Mouse (Mus musculus) layer of hippocampus, postnatal 36 days (tissue): ENCODE measurements around the gene Stxbp5l. TPM values are rescaled to one million over a fixed set of nuclear protein-coding genes. Genes with fewer than 3 reads are reported as not detected.
"Not testable (repeated sequence)": the region's sequence is repeated elsewhere in the genome, so short reads cannot be mapped to it uniquely, and the experiment has no call there.

Experiments used
- DNase-seq, 2 experiments: peaks; one replicate each; pipeline ENCODE4 v3.0.0; 2022
- total RNA-seq, 2 experiments: library from RNA; stranded (reverse); gene quantifications; 2 replicates each; pipeline ENCODE4 v1.2.3; 2021

Gene Stxbp5l
- 100 to 1,000 TPM; 131 to 133 TPM for total RNA-seq

GRCm38 (mm10) chr16:37384821-37385344 lies at the start of gene Stxbp5l:
Gene Stxbp5l (minus strand): TSS chr16:37384962.
- DNase-seq = peak; percentile 96

GRCm38 (mm10) chr16:37433418-37434204 lies 48.8 kb upstream of the Stxbp5l start:
- peak in 1 of 2 experiments; percentile 32 for DNase-seq

- DNase-seq = no peak
Measured at GRCm38 (mm10) chr16:37425434-37425833, 40.7 kb upstream of the Stxbp5l start.

- DNase-seq = no peak
Measured at GRCm38 (mm10) chr16:37422874-37423273, 38.1 kb upstream of the Stxbp5l start.

- DNase-seq = no peak
Measured at GRCm38 (mm10) chr16:37421851-37422250, 37.1 kb upstream of the Stxbp5l start.

- DNase-seq = no peak
Measured at GRCm38 (mm10) chr16:37420512-37420911, 35.8 kb upstream of the Stxbp5l start.

- peak; percentile 25 to 29 for DNase-seq
Measured at GRCm38 (mm10) chr16:37405536-37405935, 20.8 kb upstream of the Stxbp5l start.

GRCm38 (mm10) chr16:37404922-37405321 lies 20.2 kb upstream of the Stxbp5l start:
- DNase-seq = no peak

GRCm38 (mm10) chr16:37389964-37390363 lies 5.2 kb upstream of the Stxbp5l start:
- DNase-seq = no peak

GRCm38 (mm10) chr16:37389201-37389905 lies 4.6 kb upstream of the Stxbp5l start:
- DNase-seq = no peak

- peak; percentile 68 to 73 for DNase-seq
Measured at GRCm38 (mm10) chr16:37384369-37384768, 393 bp downstream of the Stxbp5l start.

- no peak for DNase-seq
Measured at GRCm38 (mm10) chr16:37383426-37383825, 1.3 kb downstream of the Stxbp5l start.

- no peak for DNase-seq
Measured at GRCm38 (mm10) chr16:37372716-37373115, 12.0 kb downstream of the Stxbp5l start.

- DNase-seq = no peak
Measured at GRCm38 (mm10) chr16:37367426-37367825, 17.3 kb downstream of the Stxbp5l start.

- DNase-seq = no peak
Measured at GRCm38 (mm10) chr16:37363958-37364357, 20.8 kb downstream of the Stxbp5l start.

GRCm38 (mm10) chr16:37355621-37356020 lies 29.1 kb downstream of the Stxbp5l start:
- DNase-seq = no peak

- DNase-seq = no peak
Measured at GRCm38 (mm10) chr16:37347092-37347491, 37.7 kb downstream of the Stxbp5l start.

GRCm38 (mm10) chr16:37344960-37345359 lies 39.8 kb downstream of the Stxbp5l start:
- DNase-seq = no peak

- not testable (repeated sequence) for DNase-seq
Measured at GRCm38 (mm10) chr16:37341446-37341845, 43.3 kb downstream of the Stxbp5l start.

GRCm38 (mm10) chr16:37338177-37338576 lies 46.6 kb downstream of the Stxbp5l start:
- no peak for DNase-seq

GRCm38 (mm10) chr16:37337529-37337928 lies 47.2 kb downstream of the Stxbp5l start:
- DNase-seq = no peak

- no peak for DNase-seq
Measured at GRCm38 (mm10) chr16:37304441-37304840, 80.3 kb downstream of the Stxbp5l start.

- DNase-seq = no peak
Measured at GRCm38 (mm10) chr16:37292593-37292992, 92.2 kb downstream of the Stxbp5l start.
